Mouse (Mus musculus): Measurements from ENCODE around the gene Serpini1. TPM values are rescaled to one million over a fixed set of nuclear protein-coding genes. Genes with fewer than 3 reads are reported as not detected.
"Not testable (repeated sequence)": the region's sequence is repeated elsewhere in the genome, so short reads cannot be mapped to it uniquely, and the experiment has no call there.

Gene Serpini1
- polyA plus RNA-seq, 1 experiment, result 79.6 TPM

- no peak overlapping the region for H3K27ac ChIP-seq (ENCODE audit: insufficient read depth, low read length)
- H3K4me3 ChIP-seq (replicated peaks; ENCODE audit: insufficient read depth, low read depth, low read length), result no peak overlapping the region
- no peaks in the 10 kb centered on the region for H3K4me1 ChIP-seq (ENCODE audit: control insufficient read depth, insufficient read depth, low read length)
- TF ChIP-seq POLR2A (IDR thresholded peaks at IDR 0.05; ENCODE audit: borderline replicate concordance, insufficient read depth, low read length) (no peak), CTCF (IDR thresholded peaks at IDR 0.05; ENCODE audit: borderline replicate concordance, insufficient read depth, low read depth, low read length) (no peak)
- H3K27me3 ChIP-seq (ENCODE audit: control insufficient read depth, insufficient read depth, low read length), result no peaks in the 10 kb centered on the region
- no peak for DNase-seq
Measured at GRCm38 (mm10) chr3:75647542-75647941, 90.2 kb downstream of the Serpini1 start.

- Histone ChIP-seq H3K4me3 (replicated peaks; ENCODE audit: insufficient read depth, low read depth, low read length) (no peak overlapping the region), H3K4me1 (ENCODE audit: control insufficient read depth, insufficient read depth, low read length) (no peaks in the 10 kb centered on the region), H3K27me3 (ENCODE audit: control insufficient read depth, insufficient read depth, low read length) (no peaks in the 10 kb centered on the region), H3K27ac (ENCODE audit: insufficient read depth, low read length) (no peak overlapping the region)
- 82% methylated on average over 1 of the region's 1 CpGs for whole genome bisulfite sequencing
- TF ChIP-seq CTCF (IDR thresholded peaks at IDR 0.05; ENCODE audit: borderline replicate concordance, insufficient read depth, low read depth, low read length) (no peak), POLR2A (IDR thresholded peaks at IDR 0.05; ENCODE audit: borderline replicate concordance, insufficient read depth, low read length) (no peak)
- no peak for DNase-seq
Measured at GRCm38 (mm10) chr3:75648226-75648625, 90.9 kb downstream of the Serpini1 start.

- H3K27ac ChIP-seq (ENCODE audit: insufficient read depth, low read length); H3K4me3 ChIP-seq (replicated peaks; ENCODE audit: insufficient read depth, low read depth, low read length); DNase-seq; H3K4me1 ChIP-seq (ENCODE audit: control insufficient read depth, insufficient read depth, low read length); H3K27me3 ChIP-seq (ENCODE audit: control insufficient read depth, insufficient read depth, low read length): not testable (repeated sequence)
- 60% methylated on average over 4 of the region's 4 CpGs for WGBS
Measured at GRCm38 (mm10) chr3:75650416-75651154, 93.2 kb downstream of the Serpini1 start.

- DNase-seq, result no peak
- TF ChIP-seq POLR2A (IDR thresholded peaks at IDR 0.05; ENCODE audit: borderline replicate concordance, insufficient read depth, low read length), result no peak
- no peak for TF ChIP-seq CTCF (IDR thresholded peaks at IDR 0.05; ENCODE audit: borderline replicate concordance, insufficient read depth, low read depth, low read length)
- WGBS, result 80% methylated on average over 2 of the region's 2 CpGs
- H3K27ac ChIP-seq (ENCODE audit: insufficient read depth, low read length), result no peak overlapping the region
- no peak overlapping the region for H3K4me3 ChIP-seq (replicated peaks; ENCODE audit: insufficient read depth, low read depth, low read length)
- H3K4me1 ChIP-seq (ENCODE audit: control insufficient read depth, insufficient read depth, low read length), result no peaks in the 10 kb centered on the region
- H3K27me3 ChIP-seq (ENCODE audit: control insufficient read depth, insufficient read depth, low read length), result no peaks in the 10 kb centered on the region
Measured at GRCm38 (mm10) chr3:75651603-75652115, 94.3 kb downstream of the Serpini1 start.

- DNase-seq; H3K4me3 ChIP-seq (replicated peaks; ENCODE audit: insufficient read depth, low read depth, low read length); H3K4me1 ChIP-seq (ENCODE audit: control insufficient read depth, insufficient read depth, low read length); H3K27ac ChIP-seq (ENCODE audit: insufficient read depth, low read length); H3K27me3 ChIP-seq (ENCODE audit: control insufficient read depth, insufficient read depth, low read length): not testable (repeated sequence)
- WGBS, result 77% methylated on average over 4 of the region's 4 CpGs
Measured at GRCm38 (mm10) chr3:75653901-75654300, 96.6 kb downstream of the Serpini1 start.

- Histone ChIP-seq H3K27me3 (ENCODE audit: control insufficient read depth, insufficient read depth, low read length) (no peaks in the 10 kb centered on the region), H3K4me1 (ENCODE audit: control insufficient read depth, insufficient read depth, low read length) (no peaks in the 10 kb centered on the region), H3K4me3 (replicated peaks; ENCODE audit: insufficient read depth, low read depth, low read length) (no peak overlapping the region), H3K27ac (ENCODE audit: insufficient read depth, low read length) (no peak overlapping the region)
- TF ChIP-seq CTCF (IDR thresholded peaks at IDR 0.05; ENCODE audit: borderline replicate concordance, insufficient read depth, low read depth, low read length) (no peak), POLR2A (IDR thresholded peaks at IDR 0.05; ENCODE audit: borderline replicate concordance, insufficient read depth, low read length) (no peak)
- 84% methylated on average over 6 of the region's 6 CpGs for WGBS
- no peak for DNase-seq
Measured at GRCm38 (mm10) chr3:75655578-75656344, 98.4 kb downstream of the Serpini1 start.

GRCm38 (mm10) chr3:75666962-75667361, 109.6 kb downstream of the Serpini1 start:
- DNase-seq, result no peak
- TF ChIP-seq POLR2A (IDR thresholded peaks at IDR 0.05; ENCODE audit: borderline replicate concordance, insufficient read depth, low read length) (no peak), CTCF (IDR thresholded peaks at IDR 0.05; ENCODE audit: borderline replicate concordance, insufficient read depth, low read depth, low read length) (no peak)
- Histone ChIP-seq H3K27me3 (ENCODE audit: control insufficient read depth, insufficient read depth, low read length) (no peaks in the 10 kb centered on the region), H3K4me1 (ENCODE audit: control insufficient read depth, insufficient read depth, low read length) (no peaks in the 10 kb centered on the region), H3K4me3 (replicated peaks; ENCODE audit: insufficient read depth, low read depth, low read length) (no peak overlapping the region), H3K27ac (ENCODE audit: insufficient read depth, low read length) (no peak overlapping the region)
- 80% methylated on average over 3 of the region's 3 CpGs for WGBS

- no peak overlapping the region for H3K4me3 ChIP-seq (replicated peaks; ENCODE audit: insufficient read depth, low read depth, low read length)
- no peak for TF ChIP-seq CTCF (IDR thresholded peaks at IDR 0.05; ENCODE audit: borderline replicate concordance, insufficient read depth, low read depth, low read length)
- TF ChIP-seq POLR2A (IDR thresholded peaks at IDR 0.05; ENCODE audit: borderline replicate concordance, insufficient read depth, low read length), result no peak
- no peaks in the 10 kb centered on the region for H3K27me3 ChIP-seq (ENCODE audit: control insufficient read depth, insufficient read depth, low read length)
- no peaks in the 10 kb centered on the region for H3K4me1 ChIP-seq (ENCODE audit: control insufficient read depth, insufficient read depth, low read length)
- no peak overlapping the region for H3K27ac ChIP-seq (ENCODE audit: insufficient read depth, low read length)
- no peak for DNase-seq
- 56% methylated on average over 1 of the region's 1 CpGs for WGBS
Measured at GRCm38 (mm10) chr3:75670425-75670824, 113.1 kb downstream of the Serpini1 start.

All from cerebellum, adult 2 months (tissue).